Mouse (Mus musculus) midbrain, embryonic 12.5 days (tissue): ENCODE data around the gene Ghr. TPM values are rescaled to one million over a fixed set of nuclear protein-coding genes. Genes with fewer than 3 reads are reported as not detected.

ENCODE experiments used
- ATAC-seq: fragments of 200-750 bp; cut with Nextera tagmentation; 2 replicates; pipeline ENCODE4 v1.8.0; 2017; ENCODE audit warnings: low read depth, moderate TSS enrichment, moderate library complexity; ENCODE audit not compliant: low FRiP score
- H3K27ac ChIP-seq: fragments of 300-500 bp; sonication (generic); replicated peaks from 2 replicates; pipeline ENCODE4 v1.5.1; 2016; ENCODE audit warnings: mild to moderate bottlenecking
- H3K27me3 ChIP-seq: fragments of 300-500 bp; sonication (generic); 2 replicates; pipeline ENCODE4 v1.6.1; 2016; ENCODE audit warnings: mild to moderate bottlenecking
- H3K36me3 ChIP-seq: fragments of 300-500 bp; sonication (generic); 2 replicates; pipeline ENCODE4 v1.6.1; 2016
- H3K4me1 ChIP-seq: fragments of 300-500 bp; sonication (generic); 2 replicates; pipeline ENCODE4 v1.6.1; 2016
- H3K4me2 ChIP-seq: fragments of 300-500 bp; sonication (generic); replicated peaks from 2 replicates; pipeline ENCODE4 v1.6.1; 2016; ENCODE audit warnings: mild to moderate bottlenecking, moderate library complexity
- H3K4me3 ChIP-seq: fragments of 300-500 bp; sonication (generic); 2 replicates; pipeline ENCODE4 v1.5.1; 2016; ENCODE audit warnings: mild to moderate bottlenecking
- H3K9ac ChIP-seq: fragments of 300-500 bp; sonication (generic); replicated peaks from 2 replicates; pipeline ENCODE4 v1.6.1; 2016; ENCODE audit warnings: mild to moderate bottlenecking, moderate library complexity
- H3K9me3 ChIP-seq: fragments of 300-500 bp; sonication (generic); 2 replicates; pipeline ENCODE4 v1.6.1; 2016; ENCODE audit warnings: mild to moderate bottlenecking
- WGBS: fragments of 180-500 bp; shearing (Covaris S2); methylation state at CpG from one replicate; pipeline ENCODE4 v1.1.7; 2016; 5-methylcytosine and 5-hydroxymethylcytosine counted together
- polyA plus RNA-seq: library from polyadenylated mRNA; unstranded; fragments of >200 nt; fragmentation: Nextera tagmentation; extraction: Ambion mirVana; gene quantifications from 2 replicates; pipeline ENCODE4 v1.2.1, GENCODE M21; 2016

Ghr gene
- polyA plus RNA-seq, 1 experiment from 2014 or later: 18.0 TPM

DNA sequence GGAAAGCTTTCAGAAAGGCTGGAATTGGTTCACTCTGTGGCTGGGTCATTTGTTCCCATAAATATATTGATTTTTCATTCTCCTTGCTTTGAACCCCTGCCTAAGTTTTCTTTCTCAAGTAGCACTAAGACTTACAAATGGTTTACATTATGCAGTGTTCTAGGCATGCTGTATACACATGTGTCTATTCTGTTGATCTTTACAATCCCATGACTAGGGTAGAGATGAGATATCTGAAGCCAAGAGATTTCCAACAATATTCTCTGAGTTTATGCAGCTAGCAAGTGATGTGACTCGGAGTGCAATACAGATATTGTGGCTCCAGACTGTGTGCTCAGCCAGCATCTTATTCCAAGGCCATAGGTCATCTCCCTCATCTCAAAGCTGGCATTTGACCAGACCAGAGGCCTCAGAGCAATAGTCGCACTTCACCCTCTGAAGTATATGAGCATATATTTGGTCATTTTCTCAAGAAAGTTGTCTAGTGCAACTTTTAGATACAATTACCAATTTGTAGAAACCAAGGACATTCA is 71.6 kb downstream of the Ghr start:
- H3K27ac ChIP-seq: no peak overlapping the region
- ATAC-seq: no peak
- 94% methylated on average over 2 of the region's 2 CpGs for WGBS

DNA sequence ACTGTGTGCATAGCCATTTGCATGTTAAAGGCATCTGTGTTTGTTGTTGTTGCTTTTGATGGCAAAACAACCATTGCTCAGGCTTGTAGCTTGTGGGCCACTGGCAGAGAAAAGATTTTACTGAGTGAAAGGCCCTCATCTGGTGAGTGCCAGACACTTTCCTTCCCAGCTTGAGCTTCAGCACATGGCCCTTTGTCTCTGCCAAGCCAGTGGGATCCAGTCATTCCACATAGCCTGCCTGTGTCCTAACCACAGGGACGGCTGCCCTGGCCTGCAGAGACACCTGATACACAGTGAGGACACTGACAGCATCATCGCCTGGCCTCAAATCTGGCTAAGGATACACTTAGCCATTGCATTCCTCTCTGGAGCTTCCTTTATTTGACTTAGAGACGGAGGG is 74.2 kb downstream of the Ghr start:
- Histone ChIP-seq H3K27me3 (no peaks in the 10 kb centered on the region), H3K4me3 (no peak overlapping the region), H3K27ac (no peak overlapping the region), H3K9ac (no peak overlapping the region), H3K4me1 (no peaks in the 10 kb centered on the region), H3K4me2 (no peak overlapping the region), H3K36me3 (no peaks in the 10 kb centered on the region), H3K9me3 (no peaks in the 10 kb centered on the region)
- no peak for ATAC-seq
- 74% methylated on average over 3 of the region's 3 CpGs for WGBS

More for the DNA sequence above, 71.6 kb downstream of the Ghr start:
- no peaks in the 10 kb centered on the region for H3K36me3 ChIP-seq
- no peak overlapping the region for H3K9ac ChIP-seq
- H3K9me3 ChIP-seq: no peaks in the 10 kb centered on the region
- H3K4me1 ChIP-seq: no peaks in the 10 kb centered on the region
- no peaks in the 10 kb centered on the region for H3K27me3 ChIP-seq
- no peak overlapping the region for H3K4me3 ChIP-seq
- H3K4me2 ChIP-seq: no peak overlapping the region

DNA sequence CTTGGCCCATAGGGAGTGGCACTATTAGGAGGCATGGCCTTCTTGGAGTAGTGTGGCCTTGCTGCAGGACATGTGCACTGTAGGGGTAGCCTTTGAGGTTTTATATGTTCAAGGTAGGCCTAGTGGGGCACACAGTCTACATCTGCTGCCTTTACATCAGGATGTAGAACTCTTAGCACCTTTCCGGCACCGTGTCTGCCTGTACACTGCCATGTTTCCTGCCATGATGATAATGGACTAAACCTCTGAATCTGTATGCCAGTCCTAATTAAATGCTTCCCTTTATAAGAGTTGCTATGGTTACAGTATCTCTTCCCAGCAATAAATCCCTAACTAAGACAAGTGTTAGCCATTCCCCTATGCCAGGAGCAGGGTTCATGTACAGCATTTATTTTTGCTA is 76.0 kb downstream of the Ghr start:
- Histone ChIP-seq H3K9me3 (no peaks in the 10 kb centered on the region), H3K9ac (no peak overlapping the region), H3K4me3 (no peak overlapping the region), H3K4me1 (no peaks in the 10 kb centered on the region), H3K36me3 (no peaks in the 10 kb centered on the region), H3K4me2 (no peak overlapping the region), H3K27ac (no peak overlapping the region), H3K27me3 (no peaks in the 10 kb centered on the region)
- WGBS: 85% methylated on average over 2 of the region's 2 CpGs
- peak; percentile 30; the same call in 1 of the 2 replicates for ATAC-seq

DNA sequence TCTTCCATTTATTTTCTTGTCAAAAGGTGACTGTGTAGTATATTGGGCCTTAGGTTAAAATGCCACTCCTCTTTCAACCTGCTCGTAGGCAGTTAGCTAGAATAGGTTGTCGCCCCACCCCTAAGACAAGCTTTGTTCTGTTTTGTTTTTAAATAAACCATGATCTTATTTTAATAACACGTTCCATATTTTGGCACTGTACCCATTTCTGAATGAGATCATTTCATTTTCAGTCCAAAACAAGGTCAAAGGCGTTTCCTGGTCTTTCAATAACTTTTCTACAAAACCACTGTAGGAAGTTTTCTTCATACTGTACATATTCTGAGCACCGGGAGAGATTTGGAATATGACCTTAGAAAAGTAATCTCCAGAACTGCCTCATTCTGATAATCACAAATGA is 78.6 kb downstream of the Ghr start:
- Histone ChIP-seq H3K27me3 (no peaks in the 10 kb centered on the region), H3K27ac (no peak overlapping the region), H3K9ac (no peak overlapping the region), H3K4me1 (no peaks in the 10 kb centered on the region), H3K4me2 (no peak overlapping the region), H3K36me3 (no peaks in the 10 kb centered on the region), H3K4me3 (no peak overlapping the region), H3K9me3 (no peaks in the 10 kb centered on the region)
- 89% methylated on average over 5 of the region's 5 CpGs for WGBS
- ATAC-seq: no peak

DNA sequence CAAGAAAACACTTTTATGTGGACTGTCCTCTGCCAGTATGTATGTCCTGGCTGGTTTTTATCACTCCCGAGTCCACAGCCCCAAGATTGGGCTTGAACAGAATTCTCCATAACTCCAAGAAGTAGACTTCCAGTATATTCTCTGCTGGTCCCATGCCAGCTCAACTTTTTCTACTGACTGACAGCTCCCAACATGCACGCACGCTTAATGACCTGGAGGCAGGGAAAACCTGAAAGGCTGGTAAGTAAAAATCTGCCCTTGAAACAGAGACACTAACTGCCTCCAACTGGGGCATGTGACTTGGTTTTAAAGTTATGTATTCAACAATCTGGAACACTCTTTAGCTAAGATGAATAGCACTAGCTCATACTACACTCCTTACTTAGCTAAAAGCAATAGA is 81.6 kb downstream of the Ghr start:
- Histone ChIP-seq H3K9ac (no peak overlapping the region), H3K4me3 (no peak overlapping the region), H3K36me3 (no peaks in the 10 kb centered on the region), H3K27ac (no peak overlapping the region), H3K9me3 (no peaks in the 10 kb centered on the region), H3K27me3 (no peaks in the 10 kb centered on the region), H3K4me1 (no peaks in the 10 kb centered on the region), H3K4me2 (no peak overlapping the region)
- 87% methylated on average over 3 of the region's 3 CpGs for WGBS
- no peak for ATAC-seq

DNA sequence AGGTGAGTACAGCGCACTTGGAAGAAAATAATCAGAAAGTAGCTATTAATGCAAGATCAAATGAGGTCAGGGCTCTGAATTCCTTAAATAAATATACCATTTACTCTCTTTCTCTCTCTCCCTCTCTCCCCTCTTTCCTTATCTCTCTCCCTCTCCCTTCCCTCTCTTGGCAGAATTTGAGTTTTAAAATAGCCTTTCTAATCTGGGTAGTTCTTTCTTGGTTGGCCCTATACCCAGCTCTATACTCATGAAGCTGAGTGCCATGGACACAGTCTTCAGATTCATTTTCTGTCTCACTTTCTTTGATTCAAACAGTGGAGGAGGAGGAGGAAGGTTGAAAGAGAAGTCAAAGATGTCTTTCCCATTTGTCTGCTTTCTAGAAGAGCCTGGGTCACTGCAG is 84.3 kb downstream of the Ghr start:
- no peaks in the 10 kb centered on the region for H3K4me1 ChIP-seq
- no peak overlapping the region for H3K27ac ChIP-seq
- no peaks in the 10 kb centered on the region for H3K9me3 ChIP-seq
- no peaks in the 10 kb centered on the region for H3K36me3 ChIP-seq
- WGBS: 92% methylated on average over 1 of the region's 1 CpGs
- H3K9ac ChIP-seq: no peak overlapping the region
- H3K27me3 ChIP-seq: no peaks in the 10 kb centered on the region
- no peak overlapping the region for H3K4me2 ChIP-seq
- no peak overlapping the region for H3K4me3 ChIP-seq
- ATAC-seq: no peak

DNA sequence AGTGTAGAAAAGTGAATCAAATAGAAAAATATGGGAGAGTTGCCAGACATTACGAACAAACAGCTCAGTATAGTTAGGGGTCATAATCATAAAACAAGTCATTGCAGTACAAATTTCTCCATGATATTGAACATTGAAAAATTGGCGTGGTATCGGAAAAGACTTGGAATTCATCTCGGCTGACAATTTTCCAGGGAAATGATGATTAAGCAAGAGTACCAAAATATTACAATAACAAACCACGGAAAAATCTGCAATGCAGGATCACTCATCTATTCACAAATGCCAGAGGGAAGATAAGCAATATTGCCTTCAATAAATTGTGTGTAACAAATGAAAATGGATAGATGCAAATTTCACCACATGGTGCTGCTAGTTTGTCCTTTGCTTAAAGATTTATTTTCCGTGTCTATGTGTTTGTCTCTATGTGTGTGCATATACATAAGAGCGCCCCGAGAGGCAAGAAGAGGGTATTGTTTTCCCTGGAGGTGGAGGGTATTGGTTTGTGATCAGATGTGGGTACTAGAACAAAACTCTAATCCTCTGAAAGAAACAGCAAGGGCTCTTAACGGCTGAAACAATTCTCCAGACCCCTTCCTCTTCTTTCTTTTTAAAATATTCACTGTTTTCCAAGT is 85.2 kb downstream of the Ghr start:
- Histone ChIP-seq H3K4me2 (no peak overlapping the region), H3K9ac (no peak overlapping the region), H3K4me3 (no peak overlapping the region), H3K27me3 (no peaks in the 10 kb centered on the region), H3K4me1 (no peaks in the 10 kb centered on the region), H3K27ac (no peak overlapping the region), H3K36me3 (no peaks in the 10 kb centered on the region), H3K9me3 (no peaks in the 10 kb centered on the region)
- no peak for ATAC-seq
- WGBS: 77% methylated on average over 9 of the region's 9 CpGs

DNA sequence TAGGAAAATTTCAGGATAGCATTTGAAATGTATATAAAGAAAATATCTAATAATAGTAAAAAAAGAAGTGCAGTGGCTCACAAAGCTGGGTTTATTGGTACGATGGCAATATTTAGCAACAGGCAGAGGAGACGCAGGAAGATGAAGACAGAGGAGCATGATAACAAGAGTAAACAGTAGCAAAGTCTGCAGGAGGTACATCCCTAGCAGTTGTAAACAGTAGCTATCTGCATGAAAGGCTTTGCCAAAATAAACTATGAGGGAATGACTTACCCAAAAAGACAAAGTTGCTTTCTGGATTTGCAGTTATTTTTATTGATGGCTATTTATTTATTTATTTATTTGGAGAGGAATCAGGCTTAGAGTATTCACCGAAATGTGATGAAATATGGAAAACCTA is 92.4 kb downstream of the Ghr start:
- ATAC-seq: no peak
- Histone ChIP-seq H3K9me3 (no peaks in the 10 kb centered on the region), H3K36me3 (no peaks in the 10 kb centered on the region), H3K4me1 (no peaks in the 10 kb centered on the region), H3K9ac (no peak overlapping the region), H3K27me3 (no peaks in the 10 kb centered on the region), H3K4me3 (no peak overlapping the region), H3K4me2 (no peak overlapping the region), H3K27ac (no peak overlapping the region)
- WGBS: 88% methylated on average over 3 of the region's 3 CpGs

DNA sequence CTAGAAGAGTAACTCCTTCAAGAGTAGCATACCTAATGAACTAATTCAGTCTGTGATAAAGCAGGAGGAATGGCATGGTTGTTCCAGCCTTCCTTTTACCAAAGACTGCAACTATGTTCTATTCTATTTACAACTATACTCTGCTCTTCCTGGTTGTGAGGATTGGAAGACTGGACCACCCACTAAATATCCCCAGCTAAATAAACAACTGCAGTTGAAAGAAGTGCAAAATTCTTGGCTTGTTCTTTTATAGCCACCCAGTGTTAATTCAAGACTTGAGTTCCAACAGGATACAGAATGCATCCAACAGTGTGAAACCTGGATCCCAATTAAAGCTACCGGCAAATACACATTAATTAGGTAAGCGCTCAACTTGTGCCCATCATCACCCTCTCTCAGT is 93.3 kb downstream of the Ghr start:
- H3K27me3 ChIP-seq: no peaks in the 10 kb centered on the region
- no peak overlapping the region for H3K27ac ChIP-seq
- H3K9ac ChIP-seq: no peak overlapping the region
- no peak for ATAC-seq
- H3K36me3 ChIP-seq: no peaks in the 10 kb centered on the region
- H3K4me3 ChIP-seq: no peak overlapping the region
- no peaks in the 10 kb centered on the region for H3K4me1 ChIP-seq
- H3K4me2 ChIP-seq: no peak overlapping the region
- 86% methylated on average over 2 of the region's 2 CpGs for WGBS
- H3K9me3 ChIP-seq: no peaks in the 10 kb centered on the region

DNA sequence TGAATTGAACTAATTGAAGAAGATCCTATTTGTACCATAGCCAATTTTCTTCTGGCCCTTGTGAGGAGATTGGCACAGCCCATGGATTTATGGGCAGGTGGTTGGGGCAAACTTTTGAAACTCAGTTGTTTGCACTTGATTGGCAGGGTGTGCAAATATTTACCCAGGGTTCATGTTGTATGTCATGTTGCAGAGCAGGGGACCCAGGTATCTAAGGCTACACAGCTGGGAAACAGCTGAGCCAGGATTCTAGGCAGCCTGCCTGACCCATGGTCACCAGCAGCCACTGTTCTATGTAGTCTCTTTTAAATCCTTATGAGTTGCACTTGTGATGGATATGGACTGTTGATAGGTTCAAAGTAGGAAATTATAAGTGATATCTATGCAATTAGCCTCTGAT is 94.1 kb downstream of the Ghr start:
- Histone ChIP-seq H3K9me3 (no peaks in the 10 kb centered on the region), H3K4me3 (no peak overlapping the region), H3K27ac (no peak overlapping the region), H3K36me3 (no peaks in the 10 kb centered on the region), H3K9ac (no peak overlapping the region), H3K4me1 (no peaks in the 10 kb centered on the region), H3K4me2 (no peak overlapping the region), H3K27me3 (no peaks in the 10 kb centered on the region)
- ATAC-seq: no peak

DNA sequence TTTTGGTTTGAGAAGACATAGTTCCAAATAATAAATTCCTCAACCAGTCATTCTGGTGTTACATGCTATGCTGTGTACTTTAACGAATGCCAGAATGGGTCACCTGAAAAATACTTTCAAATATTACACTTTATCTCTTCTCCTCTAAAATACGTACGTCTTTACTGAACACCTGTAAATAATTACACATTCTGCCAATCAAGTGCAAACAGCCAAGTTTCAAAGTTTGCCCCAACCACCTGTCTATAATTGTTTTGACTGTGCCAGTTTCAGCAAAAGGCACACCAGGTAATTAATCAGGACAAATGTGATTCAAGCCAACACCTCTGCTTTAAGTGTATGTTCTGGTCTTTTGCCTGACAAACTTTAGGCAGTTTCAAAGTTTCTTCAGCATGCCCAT is 94.7 kb downstream of the Ghr start:
- Histone ChIP-seq H3K9me3 (no peaks in the 10 kb centered on the region), H3K9ac (no peak overlapping the region), H3K27me3 (no peaks in the 10 kb centered on the region), H3K4me3 (no peak overlapping the region), H3K4me1 (no peaks in the 10 kb centered on the region), H3K27ac (no peak overlapping the region), H3K4me2 (no peak overlapping the region), H3K36me3 (no peaks in the 10 kb centered on the region)
- WGBS: 89% methylated on average over 3 of the region's 3 CpGs
- no peak for ATAC-seq

DNA sequence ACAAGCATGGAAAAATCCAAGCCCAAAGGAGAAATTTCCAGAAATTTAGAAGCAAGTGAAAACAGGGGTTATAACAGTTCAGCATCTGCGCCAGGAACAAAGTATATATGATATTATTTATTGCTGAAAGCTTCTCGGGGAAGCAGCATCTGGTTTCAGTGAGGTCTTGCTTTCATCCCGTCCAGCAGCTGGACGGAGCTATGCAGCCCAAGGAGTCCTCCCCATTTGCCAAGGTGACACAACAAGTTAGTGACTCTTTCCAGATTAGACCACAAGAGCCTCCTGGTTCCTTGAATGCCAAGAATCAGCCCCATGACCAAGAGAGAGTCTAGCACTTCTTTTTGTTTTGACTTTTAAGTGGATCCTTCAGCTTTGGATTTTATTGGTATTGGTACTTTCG is 96.6 kb downstream of the Ghr start:
- Histone ChIP-seq H3K36me3 (no peaks in the 10 kb centered on the region), H3K9me3 (no peaks in the 10 kb centered on the region), H3K9ac (no peak overlapping the region), H3K4me3 (no peak overlapping the region), H3K4me2 (no peak overlapping the region), H3K27me3 (no peaks in the 10 kb centered on the region), H3K4me1 (no peaks in the 10 kb centered on the region), H3K27ac (no peak overlapping the region)
- WGBS: 92% methylated on average over 5 of the region's 5 CpGs
- ATAC-seq: no peak

DNA sequence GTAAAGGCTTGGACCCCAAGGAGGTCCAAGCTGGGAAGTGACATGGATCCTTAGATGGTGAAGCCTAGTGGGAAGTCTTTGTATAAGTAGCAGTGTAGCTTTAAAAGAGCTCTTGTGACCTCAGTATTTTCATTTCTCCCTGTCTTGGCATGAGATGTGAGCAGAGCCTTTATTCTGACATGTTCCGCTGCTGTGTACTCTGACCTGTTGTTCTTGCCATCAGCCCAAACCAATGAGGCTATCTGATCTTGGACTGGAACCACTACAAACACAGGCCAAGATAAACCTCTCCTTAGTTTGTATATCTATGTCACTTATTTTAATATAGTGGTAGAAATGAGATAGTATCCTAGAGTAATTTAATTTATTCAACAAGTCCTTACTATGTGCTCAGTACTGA is 97.9 kb downstream of the Ghr start:
- WGBS: 88% methylated on average over 1 of the region's 1 CpGs
- ATAC-seq: no peak
- no peaks in the 10 kb centered on the region for H3K27me3 ChIP-seq

More for the DNA sequence above, 97.9 kb downstream of the Ghr start:
- no peaks in the 10 kb centered on the region for H3K9me3 ChIP-seq
- H3K4me1 ChIP-seq: no peaks in the 10 kb centered on the region
- H3K4me3 ChIP-seq: no peak overlapping the region
- H3K4me2 ChIP-seq: no peak overlapping the region
- H3K27ac ChIP-seq: no peak overlapping the region
- no peaks in the 10 kb centered on the region for H3K36me3 ChIP-seq
- H3K9ac ChIP-seq: no peak overlapping the region
